Mouse (Mus musculus) kidney, postnatal 25 days (tissue): ENCODE results near the gene Cacna2d3.

Experiments
- DNase-seq, 2 experiments: peaks; one replicate each; pipeline ENCODE4 v3.0.0; 2021; ENCODE audit warnings: mixed read lengths in 2 of 2

Gene Cacna2d3

DNA sequence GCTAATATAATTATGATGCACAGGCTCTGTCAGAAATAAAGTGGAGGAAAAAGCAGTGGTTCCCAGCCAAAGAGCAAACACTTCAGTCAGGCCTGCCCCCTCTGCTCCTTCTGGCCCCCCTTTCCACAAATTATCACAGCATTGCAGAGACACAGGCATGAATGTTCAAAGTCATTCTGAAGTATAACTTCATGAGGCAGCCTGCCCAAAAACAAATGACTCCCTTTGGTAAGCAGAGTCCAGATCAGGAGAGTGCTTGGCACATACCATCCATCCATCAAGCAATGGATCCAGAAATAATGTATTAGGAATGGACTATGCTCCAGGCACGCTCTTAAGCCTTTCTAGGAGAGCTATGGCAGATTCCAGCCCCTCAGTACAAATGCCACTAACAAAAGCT is 679.3 kb downstream of the Cacna2d3 start:
- no peak for DNase-seq

DNA sequence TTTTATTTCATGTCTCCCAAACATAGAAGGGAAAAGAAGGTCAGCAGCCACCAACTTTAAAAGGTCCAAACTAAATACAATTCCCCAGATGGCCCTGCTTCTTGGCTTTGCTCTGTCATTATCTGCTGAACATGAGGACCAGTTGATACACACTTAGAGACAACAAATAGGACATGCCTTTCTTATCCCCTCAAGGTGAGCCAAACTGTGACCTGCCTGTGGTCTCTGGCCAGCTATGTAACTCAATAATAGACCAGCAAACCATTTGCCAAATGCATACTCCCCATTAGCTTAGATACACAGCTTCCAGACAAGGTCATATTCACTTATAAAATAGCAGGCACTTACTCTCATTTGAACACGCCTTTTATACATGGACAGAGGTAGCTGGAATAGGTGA is 680.2 kb downstream of the Cacna2d3 start:
- no peak for DNase-seq

DNA sequence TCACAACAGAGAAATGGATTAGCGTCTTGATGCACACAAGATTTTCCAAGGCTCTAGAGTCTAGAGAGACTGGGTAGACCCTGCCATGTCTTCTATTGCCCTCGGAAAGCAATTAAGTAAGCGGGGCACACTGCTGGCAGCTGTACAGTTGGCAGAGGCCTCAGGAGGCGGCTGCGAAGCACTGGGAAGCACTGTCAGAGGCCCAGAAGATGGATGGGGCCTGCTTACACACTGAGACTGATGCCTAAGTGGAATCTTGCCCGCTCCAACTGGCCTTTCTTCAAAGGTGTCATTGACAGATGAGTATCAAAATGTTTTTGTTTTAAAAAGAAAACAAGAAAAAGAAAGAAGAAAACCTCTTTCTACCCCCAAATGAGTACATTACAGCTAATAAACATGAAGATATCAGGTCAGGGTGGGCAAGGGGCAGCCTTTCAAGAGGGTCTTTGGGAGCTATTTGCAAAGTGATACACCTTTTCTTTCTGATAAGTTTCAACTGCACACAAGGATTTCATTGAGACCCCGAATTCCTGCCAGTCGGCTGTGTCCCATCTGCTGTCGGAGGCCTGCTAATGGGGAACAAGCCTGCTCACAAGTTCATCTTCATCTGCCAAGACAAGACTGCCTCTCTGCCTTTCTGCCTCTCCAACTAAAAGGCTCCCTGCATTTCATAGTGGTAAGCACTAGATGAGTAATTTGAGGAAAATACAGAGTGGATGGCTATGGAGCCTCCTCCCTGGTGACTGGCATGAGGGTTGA is 680.9 kb downstream of the Cacna2d3 start:
- no peak for DNase-seq

DNA sequence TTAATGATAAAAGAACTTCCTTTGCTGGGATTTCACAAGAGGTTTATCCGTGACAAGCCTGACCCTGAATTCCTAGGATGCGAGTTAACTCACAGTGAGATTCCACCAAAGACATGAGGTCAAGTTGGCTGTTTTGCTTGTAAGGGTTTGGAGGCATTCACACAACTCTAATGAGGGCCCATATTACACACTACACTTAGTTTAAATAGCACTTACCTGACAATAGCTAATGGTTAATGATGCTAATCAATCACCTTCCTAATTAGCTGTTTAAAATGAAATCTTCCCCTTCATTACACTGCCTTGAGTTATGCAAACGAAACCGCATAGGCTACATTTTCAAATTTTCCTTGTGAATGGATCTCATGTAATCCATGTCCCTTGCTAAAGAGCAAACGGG is 683.4 kb downstream of the Cacna2d3 start:
- DNase-seq = no peak

DNA sequence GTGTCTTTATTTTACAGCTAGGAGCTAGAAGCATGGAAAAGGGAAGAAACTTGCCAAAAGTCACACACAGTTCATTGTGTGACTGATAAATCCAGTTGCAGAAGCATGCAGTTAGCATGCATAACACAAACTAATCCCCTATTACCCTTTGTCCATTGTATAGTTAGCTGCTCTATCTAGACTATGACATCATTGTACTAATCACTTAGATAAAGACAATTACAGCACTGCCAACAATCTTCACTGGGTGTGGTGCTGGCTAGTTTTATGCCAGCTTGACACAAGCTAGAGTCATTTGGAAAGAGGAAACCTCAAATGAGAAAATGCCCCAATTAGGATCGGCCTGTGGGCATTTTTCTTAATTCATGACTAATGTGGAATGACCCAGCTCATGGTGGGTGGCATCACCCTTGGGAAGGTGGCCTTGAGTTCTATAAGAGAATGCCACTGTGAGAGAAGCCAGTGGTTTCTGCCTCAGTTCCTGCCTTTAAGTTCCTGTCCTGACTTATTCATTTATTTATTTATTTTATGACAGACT is 689.7 kb downstream of the Cacna2d3 start:
- DNase-seq = no peak

DNA sequence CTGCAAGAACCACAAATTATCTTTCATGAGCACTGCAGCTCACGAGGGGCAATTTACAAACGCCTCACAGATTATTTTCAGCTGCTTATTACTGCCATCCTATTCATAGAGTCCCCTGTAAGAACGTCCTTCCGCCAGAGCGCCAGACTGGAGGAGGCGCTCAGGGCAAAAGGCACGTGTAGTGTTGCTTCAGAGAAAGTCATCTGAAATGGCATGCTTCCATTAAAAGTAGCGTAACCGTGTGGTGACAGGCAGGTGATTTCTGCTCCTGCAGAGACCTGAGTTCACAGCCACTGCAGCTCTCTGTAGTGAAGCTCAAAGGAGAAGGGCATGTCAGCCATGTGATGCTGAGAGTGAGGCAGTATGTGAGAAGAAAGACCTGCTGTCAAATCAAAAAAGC is 691.1 kb downstream of the Cacna2d3 start:
- DNase-seq = no peak

DNA sequence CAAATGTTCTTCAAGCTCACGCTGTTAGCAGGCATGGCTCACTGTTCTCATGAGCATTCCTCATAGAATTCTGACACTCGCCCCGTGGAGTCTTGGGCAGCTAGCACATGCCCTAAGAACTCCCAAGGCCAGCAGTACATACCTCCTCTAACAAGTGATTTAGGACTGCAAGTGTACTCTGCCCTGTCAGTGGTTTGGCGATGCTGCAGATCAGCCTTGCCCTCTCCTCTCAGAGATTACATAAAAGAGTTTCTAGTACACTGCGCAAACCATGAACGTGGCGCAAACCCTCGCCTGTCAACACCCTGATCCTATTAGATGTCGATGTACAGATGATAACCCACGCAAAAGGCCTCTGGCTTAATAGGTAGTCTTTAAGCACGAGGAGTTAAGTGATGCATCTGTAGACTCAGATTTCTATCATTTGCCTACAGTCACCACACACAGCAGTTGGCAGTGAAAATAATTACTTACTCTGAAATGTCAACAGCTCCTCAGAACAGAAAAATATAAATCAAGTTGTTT is 691.7 kb downstream of the Cacna2d3 start:
- no peak for DNase-seq

DNA sequence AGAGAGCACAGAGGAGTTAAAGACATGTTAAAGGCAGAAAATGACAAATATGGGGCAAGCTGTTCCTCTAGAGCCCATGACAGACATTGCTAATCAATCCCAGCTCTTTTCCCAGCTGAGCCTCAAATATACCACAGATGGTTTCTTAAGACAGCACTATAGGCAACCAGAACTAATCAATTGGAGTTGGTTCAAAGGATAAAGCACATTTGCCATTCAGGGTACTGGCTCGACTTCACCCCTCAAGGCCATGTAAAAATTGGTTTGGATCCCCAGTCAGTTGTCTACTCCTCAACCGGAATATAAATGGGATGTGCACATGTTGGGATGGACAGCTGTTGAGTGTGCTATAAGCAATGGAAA is 692.6 kb downstream of the Cacna2d3 start:
- DNase-seq = no peak

DNA sequence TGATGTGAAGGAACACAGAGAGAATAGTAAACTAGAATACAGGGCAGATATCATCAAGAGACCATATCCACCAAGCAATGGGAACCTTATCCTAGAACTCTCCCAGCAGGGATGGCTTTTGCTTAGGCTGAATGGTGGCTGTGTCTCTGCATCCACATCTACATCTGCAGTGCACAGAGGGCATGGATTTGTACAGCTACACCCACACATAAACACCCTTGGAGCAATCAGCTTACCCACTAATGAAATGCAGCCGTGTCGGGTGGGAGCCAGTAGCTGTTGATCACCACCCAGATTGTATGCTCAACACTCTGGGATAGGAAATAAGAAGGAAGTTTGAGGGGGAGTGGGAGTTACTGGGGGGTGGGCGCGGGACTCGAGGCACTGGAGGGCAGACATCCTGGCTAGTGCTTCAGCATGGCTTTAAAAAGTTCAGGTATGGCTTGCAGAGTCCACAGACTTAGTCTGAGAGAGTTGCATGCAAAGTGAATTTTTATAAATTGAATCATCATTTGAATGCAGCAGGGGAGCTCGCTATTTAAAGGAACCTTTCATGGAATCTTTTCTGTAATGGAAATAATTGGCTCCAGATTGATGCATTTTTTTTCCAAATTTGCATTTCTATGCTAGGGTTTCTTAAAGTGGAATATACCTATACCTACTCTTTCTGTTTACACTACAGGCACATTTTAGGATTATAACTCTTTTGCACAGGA is 693.1 kb downstream of the Cacna2d3 start:
- DNase-seq = no peak

DNA sequence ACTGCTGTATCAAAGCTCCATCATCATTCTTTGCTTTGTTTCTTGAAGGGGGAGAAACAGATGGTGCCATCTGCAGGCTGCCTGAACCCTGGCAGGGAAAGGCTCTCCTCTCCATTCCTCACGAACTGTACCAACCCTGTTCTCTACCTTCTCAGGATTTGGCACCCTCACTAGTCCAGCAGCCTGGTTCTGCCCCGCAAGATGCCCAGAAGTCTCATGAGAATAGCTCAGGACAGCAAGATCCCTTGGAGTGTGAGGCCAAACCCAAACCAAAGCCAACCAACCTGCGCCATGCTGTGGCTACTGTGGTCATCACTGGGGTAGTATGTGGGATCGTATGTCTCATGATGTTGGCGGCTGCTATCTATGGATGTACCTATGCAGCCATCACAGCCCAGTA is 694.4 kb downstream of the Cacna2d3 start:
- no peak for DNase-seq

DNA sequence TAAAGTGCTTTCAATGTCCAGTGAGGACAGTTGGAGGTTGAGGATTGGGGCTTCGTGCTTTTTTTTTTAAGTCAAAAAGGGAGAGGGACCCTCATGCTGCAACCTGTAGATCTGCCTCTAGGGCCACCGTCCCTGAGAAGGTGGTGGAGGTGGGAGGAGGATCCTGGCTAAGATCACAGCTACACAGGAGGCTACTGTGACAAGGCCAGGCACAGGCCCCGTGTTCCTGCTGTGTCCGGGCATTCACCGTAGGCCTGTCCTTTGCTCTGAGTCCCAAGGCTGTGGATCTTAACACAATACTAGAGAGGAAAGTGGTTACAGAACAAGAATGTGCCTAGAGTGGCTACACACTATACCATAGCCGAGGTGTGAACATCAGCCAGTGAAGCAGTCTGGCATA is 696.3 kb downstream of the Cacna2d3 start:
- DNase-seq = no peak

DNA sequence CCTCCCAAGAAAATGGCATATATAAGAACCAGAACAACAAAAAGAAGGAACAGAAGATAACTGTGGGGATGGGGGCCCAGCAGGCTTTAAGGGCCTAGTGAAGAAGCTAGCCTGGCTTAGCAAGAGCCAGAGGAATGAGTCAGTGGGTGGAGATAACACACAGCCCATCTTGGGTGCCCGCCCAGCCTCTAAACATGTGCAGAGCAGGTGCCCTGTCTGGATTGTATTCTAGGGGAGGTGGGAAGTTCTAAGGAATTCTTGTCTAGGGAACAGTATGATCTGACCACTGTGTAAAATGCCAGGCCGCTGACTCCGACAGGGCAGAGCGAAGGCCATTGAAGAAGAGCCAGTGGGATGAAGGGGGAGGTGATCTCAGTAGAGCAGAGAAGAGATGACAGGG is 698.4 kb downstream of the Cacna2d3 start:
- peak in 1 of 2 experiments; percentile 34 for DNase-seq

DNA sequence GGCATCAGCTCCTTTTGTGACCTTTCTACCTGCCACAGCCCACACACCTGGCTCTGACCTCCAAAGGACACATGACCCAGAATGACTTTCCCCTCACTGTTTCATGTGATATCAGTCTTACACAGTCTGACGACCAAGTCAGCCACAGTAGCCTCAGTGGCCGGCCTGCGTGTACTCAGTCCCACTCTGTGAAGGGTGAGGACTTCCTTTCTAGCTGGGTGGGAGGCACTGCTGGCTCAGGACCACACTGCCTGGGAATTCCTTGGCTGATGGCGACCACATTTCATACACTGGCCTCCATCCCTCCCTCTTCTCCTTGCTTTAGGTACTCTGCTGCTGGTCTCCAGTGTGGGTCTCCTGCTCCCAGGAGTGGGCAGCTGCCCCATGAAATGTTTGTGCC is 700.4 kb downstream of the Cacna2d3 start:
- no peak for DNase-seq

DNA sequence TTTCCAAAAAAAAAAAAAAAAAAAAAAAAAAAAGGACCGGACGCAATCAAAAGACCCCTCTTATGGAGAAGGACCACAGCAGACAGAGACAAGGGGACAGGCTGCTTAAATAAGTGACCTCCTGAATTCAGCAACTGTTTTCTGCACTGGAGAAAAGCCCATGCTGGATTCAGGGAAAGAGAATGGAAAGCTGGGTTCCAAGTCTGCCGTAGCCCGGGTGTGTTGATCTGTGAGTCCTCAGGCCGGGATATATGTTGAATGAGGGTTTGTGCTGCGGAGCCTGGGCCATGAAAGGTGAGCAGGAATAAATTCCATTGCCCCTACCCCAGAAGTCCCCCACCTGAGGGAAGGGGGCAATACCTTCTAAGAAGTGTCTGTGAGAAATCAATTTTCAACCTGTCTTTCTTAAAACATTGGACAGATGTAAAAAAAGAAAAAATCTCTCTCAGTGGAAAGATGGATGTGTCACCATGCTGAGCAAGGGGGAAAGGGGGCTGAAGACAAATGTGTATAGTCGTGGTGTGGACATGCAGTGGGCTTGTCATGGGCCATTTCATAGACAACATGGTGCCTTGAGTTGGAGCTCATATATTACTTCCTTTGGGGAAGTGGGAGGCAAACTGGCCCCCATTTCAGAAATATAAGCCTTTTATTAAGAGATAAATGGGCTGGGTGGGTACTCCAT is 703.2 kb downstream of the Cacna2d3 start:
- DNase-seq = no peak

DNA sequence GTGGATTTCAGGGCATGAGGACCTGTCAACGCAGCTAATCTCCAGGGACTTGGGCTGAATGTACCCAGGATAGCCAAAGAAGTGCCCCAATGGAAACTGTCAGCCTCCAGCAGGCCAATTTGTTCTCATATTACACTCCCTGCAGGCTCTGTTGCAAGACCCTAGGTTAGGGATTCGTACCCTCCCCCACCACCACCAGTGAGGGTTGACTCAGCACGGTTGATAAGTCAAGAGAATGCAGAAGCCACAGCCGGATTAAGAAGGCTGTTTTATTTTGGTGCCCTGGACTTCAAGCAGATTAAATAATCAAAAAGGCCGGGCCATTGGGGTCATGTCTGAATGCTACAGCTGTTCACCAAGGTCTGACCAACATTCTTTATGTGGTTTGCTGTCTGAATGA is 703.8 kb downstream of the Cacna2d3 start, which contains the start of gene Lrtm1:
TSS of gene Lrtm1 (plus strand) at position 326 of the 400 bp plus-strand sequence.
- DNase-seq = peak in 1 of 2 experiments; percentile 57

DNA sequence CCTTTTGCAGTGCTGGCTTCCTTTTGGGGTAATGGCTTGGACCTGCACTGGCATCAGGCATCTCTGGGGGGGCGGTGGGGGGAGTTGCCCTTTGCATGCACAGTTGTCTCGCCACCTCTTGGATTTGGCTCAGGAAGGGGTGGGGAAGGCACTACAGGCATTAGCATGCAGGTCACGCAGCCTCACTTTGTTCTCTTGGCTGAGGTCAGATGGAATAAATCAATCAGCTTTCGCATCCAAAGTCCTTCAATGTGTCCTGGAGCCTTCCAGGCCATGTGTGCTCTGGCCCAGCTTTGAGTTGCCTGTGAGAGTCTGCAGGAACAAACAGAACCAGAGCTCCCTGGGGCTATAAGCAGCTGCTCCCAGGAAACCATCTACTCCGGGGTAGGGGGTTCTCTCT is 705.8 kb downstream of the Cacna2d3 start:
- peak; percentile 61 to 81 for DNase-seq

DNA sequence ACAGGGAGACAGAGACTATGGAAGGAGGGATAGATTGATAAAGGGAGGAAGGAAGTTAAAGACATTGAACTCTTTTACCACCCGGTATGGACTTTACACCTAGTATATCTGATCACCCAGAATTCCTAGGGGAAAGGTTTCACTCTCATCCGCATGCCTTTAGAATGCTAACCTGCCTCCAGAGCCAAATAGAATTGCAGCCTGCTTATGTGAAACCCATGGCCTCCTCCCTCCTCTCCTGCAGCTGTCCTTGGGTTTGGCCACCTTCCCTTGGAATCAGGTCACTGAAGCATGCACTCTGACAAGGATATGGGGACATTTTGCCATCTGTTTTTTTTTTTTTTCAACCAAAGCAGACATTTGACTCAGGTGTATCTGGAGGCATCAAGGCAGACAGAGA is 707.0 kb downstream of the Cacna2d3 start:
- peak in 1 of 2 experiments; percentile 51 for DNase-seq

DNA sequence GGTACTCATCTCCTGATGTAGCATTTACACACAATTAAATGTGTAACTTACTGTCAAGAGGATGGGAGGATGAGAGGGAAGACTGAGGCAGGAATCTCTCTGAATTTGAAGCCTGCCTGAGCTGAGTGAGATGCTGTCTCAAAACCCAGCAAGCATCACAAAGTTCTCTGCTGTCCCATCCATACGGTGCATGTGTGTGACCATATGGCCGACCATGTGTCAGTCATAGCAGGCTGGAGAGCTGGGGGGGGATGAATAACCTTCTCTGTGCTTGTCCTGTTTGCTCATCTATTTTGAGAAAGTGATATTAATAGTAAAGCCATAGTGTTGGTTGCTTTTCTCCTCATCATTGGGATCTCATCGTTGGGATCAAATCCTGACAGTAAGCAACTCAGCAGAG is 708.5 kb downstream of the Cacna2d3 start:
- no peak for DNase-seq

DNA sequence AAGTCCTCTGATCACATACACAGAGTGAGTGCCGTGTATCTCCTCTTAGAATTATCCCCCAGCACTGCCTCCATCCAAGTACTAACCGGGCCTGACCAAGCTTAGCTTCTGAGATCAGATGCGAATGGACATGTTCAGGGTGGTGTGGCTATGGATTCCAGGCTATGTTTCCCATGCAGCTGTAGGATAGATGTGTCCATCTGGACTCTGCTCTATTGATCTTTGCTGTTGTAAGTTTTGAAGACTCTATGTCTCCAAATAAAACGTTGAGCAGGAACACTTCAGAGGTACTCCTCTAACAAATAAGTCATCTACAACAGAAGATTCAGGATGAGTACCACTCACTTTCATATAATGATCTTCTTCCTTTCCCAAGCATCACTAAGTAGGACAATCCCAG is 712.0 kb downstream of the Cacna2d3 start:
- no peak for DNase-seq

DNA sequence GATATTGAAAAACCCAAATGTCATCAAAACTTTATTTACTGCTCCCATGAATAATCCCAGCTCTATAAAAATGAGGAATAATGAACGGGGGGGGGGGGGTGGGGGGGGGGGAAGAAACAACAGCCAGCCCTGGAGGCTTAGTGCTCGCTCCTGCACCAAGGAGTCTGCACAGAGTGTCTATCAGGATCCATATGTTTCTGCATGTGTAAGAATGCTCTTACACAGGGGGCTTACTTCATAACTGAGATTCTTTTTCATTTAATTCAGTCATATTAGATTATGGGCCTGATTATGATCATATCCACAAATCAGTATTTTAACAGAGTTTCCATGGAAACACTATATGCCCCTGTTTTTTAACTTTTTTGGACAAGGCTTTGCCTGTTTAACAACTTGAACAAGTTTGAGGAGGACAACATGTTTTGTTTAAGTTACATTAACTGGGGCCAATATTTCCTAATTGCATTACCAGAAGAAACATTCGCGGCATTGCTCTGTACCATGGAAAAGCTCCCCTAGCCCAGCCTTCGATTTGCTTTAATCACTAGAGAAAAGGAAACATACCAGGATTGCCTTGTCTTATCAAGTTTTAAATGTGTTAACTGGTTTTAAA is 716.3 kb downstream of the Cacna2d3 start:
- DNase-seq = no peak

DNA sequence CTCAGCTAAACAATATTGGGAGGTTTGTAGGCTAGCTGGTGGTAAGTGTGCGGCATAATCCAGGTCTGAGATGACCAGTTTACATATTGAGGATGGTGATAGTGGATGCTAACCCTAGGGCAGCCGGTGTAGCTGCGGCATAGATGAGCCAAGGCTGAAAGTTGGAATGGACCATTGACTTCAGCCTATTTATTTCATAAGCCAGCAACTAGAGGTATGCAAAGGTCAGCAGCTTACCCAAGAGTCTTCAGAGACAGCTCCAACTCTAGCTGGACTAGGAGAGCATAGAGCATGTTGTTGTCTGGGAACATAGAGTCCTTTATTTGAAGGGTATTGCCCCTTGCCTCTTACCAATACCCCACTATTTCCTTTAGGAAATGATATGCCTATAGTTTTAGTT is 725.1 kb downstream of the Cacna2d3 start:
- no peak for DNase-seq

DNA sequence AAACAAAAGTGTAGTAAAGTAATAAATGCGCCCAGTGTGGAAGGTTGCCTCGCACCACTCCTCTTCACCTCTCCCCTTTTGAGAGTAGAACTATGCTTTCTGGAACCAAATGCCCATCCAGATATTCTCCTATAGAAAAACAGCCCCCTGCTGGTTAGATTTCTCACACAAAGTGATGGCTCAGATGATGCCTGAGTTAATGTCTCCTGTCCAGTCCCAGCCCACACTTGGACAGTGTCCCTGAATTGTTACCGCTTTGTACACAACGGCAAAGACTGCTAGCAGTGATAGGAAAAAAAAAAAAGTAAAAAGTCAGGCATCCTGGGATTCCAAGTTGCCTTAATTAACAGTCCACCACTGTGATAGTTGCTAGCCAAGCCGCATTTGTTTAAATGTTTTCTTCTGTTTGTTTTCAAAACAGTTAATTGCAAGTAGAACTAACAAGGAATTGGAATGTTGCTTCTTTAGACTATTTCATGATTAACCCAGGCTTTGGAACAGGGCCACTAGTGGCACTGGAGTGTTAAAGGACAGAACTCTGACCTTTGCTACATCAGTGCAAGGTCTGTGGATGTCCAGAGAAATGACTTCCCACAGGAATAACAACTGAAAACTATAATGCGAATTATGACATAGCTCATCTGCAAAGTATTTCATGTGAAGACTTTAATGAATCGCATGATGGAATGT is 733.3 kb downstream of the Cacna2d3 start:
- DNase-seq = peak; percentile 77 to 84
